Mouse (Mus musculus): ENCODE results near the gene Lypd4. TPM values are rescaled to one million over a fixed set of nuclear protein-coding genes. Genes with fewer than 3 reads are reported as not detected.
"Not testable (repeated sequence)": the region's sequence is repeated elsewhere in the genome, so short reads cannot be mapped to it uniquely, and the experiment has no call there.

Lypd4 gene
- polyA plus RNA-seq, 1 experiment, result not detected

GRCm38 (mm10) chr7:24851596-24852325 is 18.0 kb downstream of the Lypd4 start:
- TF ChIP-seq MYOG (IDR thresholded peaks at IDR 0.05; ENCODE audit: control insufficient read depth in 1 of 3, insufficient read depth in 1 of 3, insufficient read length in 2 of 3, low read depth in 2 of 3), result no peak
- no peak for TF ChIP-seq MYOD1 (IDR thresholded peaks at IDR 0.05; ENCODE audit: control insufficient read depth in 1 of 3, insufficient read length in 2 of 3, low read depth in 2 of 3)
- no peak for TF ChIP-seq TCF12 (IDR thresholded peaks at IDR 0.05; ENCODE audit: insufficient read depth, poor library complexity, severe bottlenecking)
- no peak for TF ChIP-seq POLR2AphosphoS2 (IDR thresholded peaks at IDR 0.05; ENCODE audit: insufficient read length, low read depth)
- no peak for TF ChIP-seq MAX (IDR thresholded peaks at IDR 0.05; ENCODE audit: low read depth)
- no peak for TF ChIP-seq POLR2A (IDR thresholded peaks at IDR 0.05; ENCODE audit: insufficient read length, low read depth)
- no peak for TF ChIP-seq REST (IDR thresholded peaks at IDR 0.05; ENCODE audit: insufficient read depth, insufficient read length)
- no peak overlapping the region for H3K4me3 ChIP-seq
- no peak overlapping the region for H3K4me2 ChIP-seq (ENCODE audit: low read depth)
- H3K79me2 ChIP-seq (ENCODE audit: control insufficient read depth, insufficient read depth), result no peaks in the 10 kb centered on the region
- no peaks in the 10 kb centered on the region for H3K36me3 ChIP-seq (ENCODE audit: control insufficient read depth, insufficient read depth)
- no peak overlapping the region for H3ac ChIP-seq (ENCODE audit: control insufficient read depth, insufficient read length)
- no peaks in the 10 kb centered on the region for H3K27me3 ChIP-seq (ENCODE audit: control insufficient read depth, insufficient read depth, insufficient read length)

- Histone ChIP-seq H3ac (ENCODE audit: control insufficient read depth, insufficient read length) (no peak overlapping the region), H3K4me2 (ENCODE audit: low read depth) (peak overlapping the region; percentile 61), H3K36me3 (ENCODE audit: control insufficient read depth, insufficient read depth) (no peaks in the 10 kb centered on the region), H3K4me3 (no peak overlapping the region), H3K79me2 (ENCODE audit: control insufficient read depth, insufficient read depth) (no peaks in the 10 kb centered on the region), H3K27me3 (ENCODE audit: control insufficient read depth, insufficient read depth, insufficient read length) (no peaks in the 10 kb centered on the region)
- TF ChIP-seq MAX (IDR thresholded peaks at IDR 0.05; ENCODE audit: low read depth) (no peak), CEBPB (IDR thresholded peaks at IDR 0.05; ENCODE audit: insufficient read depth, poor library complexity, severe bottlenecking) (0 out of 2 replicates have a peak, but pooled peaks have one; percentile 27), REST (IDR thresholded peaks at IDR 0.05; ENCODE audit: insufficient read depth, insufficient read length) (no peak), MYOD1 (IDR thresholded peaks at IDR 0.05; ENCODE audit: control insufficient read depth in 1 of 3, insufficient read length in 2 of 3, low read depth in 2 of 3) (no peak), POLR2A (IDR thresholded peaks at IDR 0.05; ENCODE audit: insufficient read length, low read depth) (no peak), USF1 (IDR thresholded peaks at IDR 0.05; ENCODE audit: low read depth) (peak; percentile 66), POLR2AphosphoS2 (IDR thresholded peaks at IDR 0.05; ENCODE audit: insufficient read length, low read depth) (no peak), TCF3 (IDR thresholded peaks at IDR 0.05; ENCODE audit: insufficient read length, low read depth) (no peak)
Measured at GRCm38 (mm10) chr7:24850899-24851303, 18.8 kb downstream of the Lypd4 start.

GRCm38 (mm10) chr7:24850162-24850561 is 19.6 kb downstream of the Lypd4 start:
- H3K27me3 ChIP-seq (ENCODE audit: control insufficient read depth, insufficient read depth, insufficient read length), result no peaks in the 10 kb centered on the region
- TF ChIP-seq POLR2AphosphoS2 (IDR thresholded peaks at IDR 0.05; ENCODE audit: insufficient read length, low read depth), result no peak
- peak in 2 of 3 experiments; percentile 55 to 64 for TF ChIP-seq MYOD1 (IDR thresholded peaks at IDR 0.05; ENCODE audit: control insufficient read depth in 1 of 3, insufficient read length in 2 of 3, low read depth in 2 of 3)
- peak in 1 of 3 experiments; percentile 40 for TF ChIP-seq MYOG (IDR thresholded peaks at IDR 0.05; ENCODE audit: control insufficient read depth in 1 of 3, insufficient read depth in 1 of 3, insufficient read length in 2 of 3, low read depth in 2 of 3)
- H3K79me2 ChIP-seq (ENCODE audit: control insufficient read depth, insufficient read depth), result no peaks in the 10 kb centered on the region
- no peaks in the 10 kb centered on the region for H3K36me3 ChIP-seq (ENCODE audit: control insufficient read depth, insufficient read depth)
- no peak overlapping the region for H3ac ChIP-seq (ENCODE audit: control insufficient read depth, insufficient read length)
- H3K4me3 ChIP-seq, result no peak overlapping the region
- peak overlapping the region; percentile 61 for H3K4me2 ChIP-seq (ENCODE audit: low read depth)

GRCm38 (mm10) chr7:24846576-24846975 is 23.2 kb downstream of the Lypd4 start:
- H3ac ChIP-seq (ENCODE audit: control insufficient read depth, insufficient read length); H3K4me3 ChIP-seq; H3K79me2 ChIP-seq (ENCODE audit: control insufficient read depth, insufficient read depth); H3K36me3 ChIP-seq (ENCODE audit: control insufficient read depth, insufficient read depth); H3K27me3 ChIP-seq (ENCODE audit: control insufficient read depth, insufficient read depth, insufficient read length); H3K4me2 ChIP-seq (ENCODE audit: low read depth): not testable (repeated sequence)

- Histone ChIP-seq H3ac (ENCODE audit: control insufficient read depth, insufficient read length) (no peak overlapping the region), H3K4me3 (no peak overlapping the region), H3K4me2 (ENCODE audit: low read depth) (no peak overlapping the region), H3K79me2 (ENCODE audit: control insufficient read depth, insufficient read depth) (no peaks in the 10 kb centered on the region), H3K36me3 (ENCODE audit: control insufficient read depth, insufficient read depth) (no peaks in the 10 kb centered on the region), H3K27me3 (ENCODE audit: control insufficient read depth, insufficient read depth, insufficient read length) (no peaks in the 10 kb centered on the region)
- TF ChIP-seq MYOG (IDR thresholded peaks at IDR 0.05; ENCODE audit: control insufficient read depth in 1 of 3, insufficient read depth in 1 of 3, insufficient read length in 2 of 3, low read depth in 2 of 3) (no peak), TCF3 (IDR thresholded peaks at IDR 0.05; ENCODE audit: insufficient read length, low read depth) (no peak), POLR2AphosphoS2 (IDR thresholded peaks at IDR 0.05; ENCODE audit: insufficient read length, low read depth) (no peak), TCF12 (IDR thresholded peaks at IDR 0.05; ENCODE audit: insufficient read depth, poor library complexity, severe bottlenecking) (no peak), POLR2A (IDR thresholded peaks at IDR 0.05; ENCODE audit: insufficient read length, low read depth) (no peak), MYOD1 (IDR thresholded peaks at IDR 0.05; ENCODE audit: control insufficient read depth in 1 of 3, insufficient read length in 2 of 3, low read depth in 2 of 3) (no peak), USF1 (IDR thresholded peaks at IDR 0.05; ENCODE audit: low read depth) (no peak), MAX (IDR thresholded peaks at IDR 0.05; ENCODE audit: low read depth) (no peak), REST (IDR thresholded peaks at IDR 0.05; ENCODE audit: insufficient read depth, insufficient read length) (no peak), SRF (IDR thresholded peaks at IDR 0.05; ENCODE audit: control insufficient read depth, insufficient read length, low read depth) (no peak), CEBPB (IDR thresholded peaks at IDR 0.05; ENCODE audit: insufficient read depth, poor library complexity, severe bottlenecking) (no peak), E2F4 (IDR thresholded peaks at IDR 0.05; ENCODE audit: insufficient read depth) (no peak)
Measured at GRCm38 (mm10) chr7:24845713-24846112, 24.0 kb downstream of the Lypd4 start.

Data from myocyte (in vitro differentiated cells).